Mouse (Mus musculus): ENCODE measurements around the gene Adamts17. TPM values are rescaled to one million over a fixed set of nuclear protein-coding genes. Genes with fewer than 3 reads are reported as not detected.
A peak's percentile ranks its signal among the peaks of the same experiment; 100 is the strongest.

Adamts17 gene
- total RNA-seq, 2 experiments from 2014 or later = 0.67 to 1.2 TPM

DNA sequence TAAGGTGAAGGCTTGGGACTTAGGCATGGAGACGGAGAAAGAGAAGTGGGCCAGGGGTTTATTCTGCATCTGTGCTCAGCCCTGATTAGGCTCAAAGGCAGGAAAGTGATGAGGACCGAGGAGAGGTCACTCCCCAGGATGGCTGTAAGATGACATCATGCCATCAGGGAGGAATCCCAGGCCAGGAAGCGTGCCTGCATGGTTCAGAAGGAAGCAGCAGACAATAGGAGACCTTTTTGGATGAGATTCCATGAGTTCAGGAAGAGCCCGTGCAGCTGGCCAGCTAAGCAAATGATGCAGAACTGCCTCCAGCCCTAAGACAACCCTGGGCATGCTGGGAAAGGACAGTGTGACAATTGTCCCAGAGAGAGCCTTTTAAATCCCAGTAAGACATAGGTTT is 93.7 kb downstream of the Adamts17 start:
- DNase-seq = no peak

- no peak for DNase-seq
These were observed 94.5 kb downstream of the Adamts17 start for GRCm38 (mm10) chr7:66934062-66934461.

- DNase-seq = no peak
These were observed 95.5 kb downstream of the Adamts17 start for GRCm38 (mm10) chr7:66935041-66935440.

- no peak for DNase-seq
These were observed 96.7 kb downstream of the Adamts17 start for GRCm38 (mm10) chr7:66936042-66936755.

- DNase-seq = no peak
These were observed 97.4 kb downstream of the Adamts17 start for GRCm38 (mm10) chr7:66936911-66937310.

DNA sequence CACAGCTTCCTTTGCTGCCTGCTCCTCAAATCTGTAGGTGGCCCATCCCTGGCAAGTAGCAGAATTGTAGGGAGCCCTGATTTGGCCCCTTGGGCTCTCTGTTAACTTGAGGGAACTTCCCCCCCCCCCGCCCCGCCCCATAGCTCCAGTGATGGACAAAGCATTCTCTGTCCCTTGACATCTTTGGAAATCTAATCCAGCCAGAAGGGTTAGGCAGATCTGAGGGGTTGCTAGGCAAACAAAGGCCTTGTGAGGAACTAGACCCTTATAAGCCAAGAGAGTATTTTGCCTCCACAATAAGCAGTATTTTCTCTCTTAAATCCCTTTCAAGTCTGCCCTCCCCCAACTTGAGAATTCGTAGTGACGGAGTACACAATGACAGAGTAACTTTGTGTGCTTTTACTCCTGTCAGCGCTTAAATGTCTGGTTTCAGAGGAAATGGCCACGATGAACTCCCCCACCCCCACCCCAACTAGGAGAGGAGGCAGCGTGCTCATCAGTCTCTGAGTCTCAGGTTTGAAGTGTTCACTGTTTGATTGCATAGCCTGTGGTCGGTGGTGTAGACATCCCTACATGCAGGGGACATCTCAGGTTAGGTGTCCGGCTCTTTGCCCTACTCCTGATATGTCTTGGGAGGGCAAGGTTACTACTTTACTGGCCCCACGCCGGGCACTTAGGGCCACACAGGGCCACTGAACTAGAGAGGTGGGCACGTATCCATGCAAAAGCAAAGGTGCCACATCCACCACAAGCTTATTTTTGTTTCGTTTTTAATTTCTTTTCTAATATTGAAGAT is 99.7 kb downstream of the Adamts17 start:
- no peak for DNase-seq

- DNase-seq = no peak
These were observed 101.2 kb downstream of the Adamts17 start for GRCm38 (mm10) chr7:66940761-66941160.

- no peak for DNase-seq
These were observed 109.5 kb downstream of the Adamts17 start for GRCm38 (mm10) chr7:66949006-66949405.

- no peak for DNase-seq
These were observed 113.4 kb downstream of the Adamts17 start for GRCm38 (mm10) chr7:66952921-66953320.

DNA sequence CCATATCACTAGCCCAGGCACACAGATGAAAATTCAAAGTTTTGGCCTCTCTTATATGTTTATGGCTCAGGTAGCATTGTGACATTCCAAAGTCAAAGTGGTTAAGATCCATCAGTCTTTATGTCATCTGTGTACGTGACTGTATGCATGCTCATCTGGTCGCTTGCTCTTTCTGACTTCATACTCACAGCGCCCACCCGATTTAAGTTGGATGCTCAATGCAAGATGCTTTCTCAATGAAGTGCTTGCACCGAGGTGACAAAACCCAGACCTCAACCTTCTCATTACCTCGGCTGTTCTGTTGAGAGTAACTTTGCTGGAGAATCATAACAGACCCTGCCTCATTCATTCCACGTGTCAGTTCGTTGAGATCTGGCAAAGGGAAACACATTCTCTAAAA is 114.5 kb downstream of the Adamts17 start:
- no peak for DNase-seq

DNA sequence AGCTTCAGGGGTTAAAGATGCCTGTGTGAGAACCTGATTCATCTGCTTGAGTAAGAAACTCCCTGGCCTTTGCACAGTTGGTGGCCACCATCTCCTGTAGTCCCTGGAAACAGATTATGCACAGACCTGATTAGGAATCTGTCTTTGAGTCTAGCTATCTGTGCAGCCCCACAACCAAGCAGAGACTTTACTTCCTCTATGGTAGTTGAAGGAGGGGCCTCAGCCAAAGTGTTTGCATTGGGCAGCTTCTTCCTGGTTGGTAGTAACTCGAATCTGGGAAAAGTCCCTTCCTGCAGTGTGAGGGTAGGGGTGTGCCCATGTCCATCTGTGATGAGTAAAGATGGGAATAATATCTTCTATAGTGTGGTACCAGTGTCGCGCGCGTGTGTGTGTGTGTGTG is 115.2 kb downstream of the Adamts17 start:
- DNase-seq = no peak

- no peak for DNase-seq
These were observed 116.0 kb downstream of the Adamts17 start for GRCm38 (mm10) chr7:66955455-66955919.

- no peak for DNase-seq
These were observed 116.4 kb downstream of the Adamts17 start for GRCm38 (mm10) chr7:66955978-66956377.

GRCm38 (mm10) chr7:66957764-66958163 is 118.2 kb downstream of the Adamts17 start:
- no peak for DNase-seq

DNA sequence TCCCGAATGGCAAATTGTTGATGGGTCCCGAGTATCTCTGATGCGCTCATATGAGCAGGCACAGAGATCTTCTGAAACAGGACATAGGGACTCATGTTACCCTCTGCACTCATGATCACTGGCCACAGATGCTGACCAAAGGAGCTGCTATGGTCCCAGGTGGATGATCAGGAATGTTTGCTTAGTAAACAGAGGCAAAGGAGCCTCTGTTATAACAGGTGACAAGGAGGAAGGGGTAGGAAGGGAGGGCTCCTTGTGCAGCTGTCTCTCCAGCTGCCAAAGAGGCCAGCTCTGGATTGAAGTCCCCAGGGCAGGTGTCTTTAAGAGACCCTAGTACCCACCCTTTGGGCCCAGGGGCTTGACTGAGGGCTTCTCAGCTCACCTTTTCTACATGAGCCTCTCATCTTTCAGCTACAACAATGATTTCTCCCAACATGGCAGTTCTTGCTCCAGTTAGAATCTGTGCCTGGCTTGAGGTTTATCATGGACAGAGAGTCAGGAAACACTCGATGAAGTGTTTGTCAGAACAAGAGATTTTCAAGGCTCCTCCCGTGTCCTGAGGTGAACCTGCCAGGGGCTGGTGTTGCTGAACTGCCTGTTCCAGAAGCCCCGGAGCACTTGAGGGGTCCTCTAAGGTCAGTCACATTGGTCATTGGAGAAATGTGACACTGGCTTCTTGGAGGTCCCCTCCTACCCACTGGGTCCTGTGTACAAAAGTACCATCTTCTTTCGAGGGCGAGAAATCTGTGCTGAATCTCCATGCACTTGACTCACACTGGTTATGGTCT is 120.9 kb downstream of the Adamts17 start:
- no peak for DNase-seq

- no peak for DNase-seq
These were observed 123.2 kb downstream of the Adamts17 start for GRCm38 (mm10) chr7:66962736-66963135.

GRCm38 (mm10) chr7:66963541-66963940 is 124.0 kb downstream of the Adamts17 start:
- no peak for DNase-seq

- DNase-seq = peak; percentile 2
These were observed 127.1 kb downstream of the Adamts17 start for GRCm38 (mm10) chr7:66966541-66967205.

DNA sequence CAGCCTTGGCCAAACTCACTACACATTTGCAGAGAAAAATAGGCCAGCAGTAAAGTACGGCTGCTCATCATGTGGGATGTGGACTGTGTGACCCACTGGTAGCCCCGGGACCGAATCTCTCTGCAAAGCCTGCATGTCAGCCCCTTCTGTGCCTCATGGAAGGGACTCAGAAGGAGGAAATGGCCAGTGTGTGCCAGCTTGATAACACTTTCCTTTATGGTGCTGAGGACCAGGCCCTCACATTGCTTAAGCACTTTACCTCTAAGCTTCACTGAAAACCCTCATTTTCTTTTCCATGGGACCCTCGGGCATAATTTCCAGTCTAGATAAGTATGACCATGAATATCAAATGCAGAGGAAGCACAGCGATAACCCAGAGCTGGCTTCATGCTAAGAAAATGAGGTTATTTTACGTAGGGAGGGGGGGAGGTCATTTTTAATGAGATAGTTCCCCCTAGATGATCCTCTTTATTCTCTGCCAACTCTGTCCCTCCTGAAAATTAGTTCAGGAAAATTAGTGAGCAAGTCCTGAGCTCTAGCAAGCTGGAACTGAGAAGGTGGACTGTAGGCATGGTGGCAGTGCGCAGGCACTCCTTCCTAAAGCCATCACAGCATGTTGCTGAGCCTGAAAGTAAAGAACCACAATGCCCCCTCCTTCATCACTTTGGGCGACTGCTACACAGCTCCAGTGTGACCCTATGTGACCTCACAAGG is 127.8 kb downstream of the Adamts17 start:
- DNase-seq = peak; percentile 1

DNA sequence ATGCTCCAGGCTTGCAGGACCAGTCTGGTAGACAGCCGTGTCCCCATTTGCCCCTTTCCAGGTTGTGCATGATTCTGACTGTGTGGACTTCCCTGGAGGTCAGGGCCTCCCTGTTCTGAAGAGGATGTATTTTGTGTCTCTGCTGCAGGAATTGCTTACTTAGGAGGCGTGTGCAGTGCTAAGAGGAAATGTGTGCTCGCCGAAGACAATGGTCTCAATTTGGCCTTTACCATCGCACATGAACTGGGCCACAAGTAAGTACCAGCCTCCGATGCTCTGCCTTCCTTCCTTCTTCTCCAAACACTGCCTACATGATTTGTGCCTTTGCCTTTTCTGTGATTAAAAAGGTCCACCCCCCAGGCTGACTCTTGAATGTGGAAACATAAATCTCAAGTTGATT is 129.1 kb downstream of the Adamts17 start:
- DNase-seq = peak; percentile 3

DNA sequence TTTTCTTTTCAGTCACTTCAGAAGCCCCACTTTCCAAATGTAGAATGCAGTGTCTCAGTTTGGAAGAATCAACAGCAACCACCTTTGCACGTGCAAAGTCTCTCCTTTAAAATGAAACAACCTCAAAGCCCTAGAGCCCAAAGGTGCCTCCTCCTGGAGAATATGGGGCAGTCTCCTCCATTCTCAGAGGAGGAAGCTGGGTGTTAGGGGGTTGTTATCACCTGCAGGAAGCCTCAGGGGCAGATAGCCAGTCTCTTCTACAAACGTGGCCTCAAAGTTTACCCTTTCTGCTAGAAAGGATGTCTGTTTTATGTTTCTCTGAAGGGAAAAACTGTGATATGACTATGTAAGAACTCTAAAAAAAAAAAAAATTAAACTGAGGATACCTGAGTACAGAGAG is 129.7 kb downstream of the Adamts17 start:
- peak; percentile 4 for DNase-seq

Measured in gastrocnemius, postnatal 25 days (tissue).